Mouse (Mus musculus) CD4-positive, CD25-positive, alpha-beta regulatory T cell, adult 9 weeks (primary cell): ENCODE results near the gene Prdx5. TPM values are rescaled to one million over a fixed set of nuclear protein-coding genes. Genes with fewer than 3 reads are reported as not detected.

Source experiments
- polyA plus RNA-seq: library from polyadenylated mRNA; unstranded; fragments of 100-300 nt; shearing (Covaris generic); gene quantifications from one replicate; pipeline ENCODE4 v1.2.1, GENCODE M21; 2017

Gene Prdx5
- 267 TPM for polyA plus RNA-seq

DNA sequence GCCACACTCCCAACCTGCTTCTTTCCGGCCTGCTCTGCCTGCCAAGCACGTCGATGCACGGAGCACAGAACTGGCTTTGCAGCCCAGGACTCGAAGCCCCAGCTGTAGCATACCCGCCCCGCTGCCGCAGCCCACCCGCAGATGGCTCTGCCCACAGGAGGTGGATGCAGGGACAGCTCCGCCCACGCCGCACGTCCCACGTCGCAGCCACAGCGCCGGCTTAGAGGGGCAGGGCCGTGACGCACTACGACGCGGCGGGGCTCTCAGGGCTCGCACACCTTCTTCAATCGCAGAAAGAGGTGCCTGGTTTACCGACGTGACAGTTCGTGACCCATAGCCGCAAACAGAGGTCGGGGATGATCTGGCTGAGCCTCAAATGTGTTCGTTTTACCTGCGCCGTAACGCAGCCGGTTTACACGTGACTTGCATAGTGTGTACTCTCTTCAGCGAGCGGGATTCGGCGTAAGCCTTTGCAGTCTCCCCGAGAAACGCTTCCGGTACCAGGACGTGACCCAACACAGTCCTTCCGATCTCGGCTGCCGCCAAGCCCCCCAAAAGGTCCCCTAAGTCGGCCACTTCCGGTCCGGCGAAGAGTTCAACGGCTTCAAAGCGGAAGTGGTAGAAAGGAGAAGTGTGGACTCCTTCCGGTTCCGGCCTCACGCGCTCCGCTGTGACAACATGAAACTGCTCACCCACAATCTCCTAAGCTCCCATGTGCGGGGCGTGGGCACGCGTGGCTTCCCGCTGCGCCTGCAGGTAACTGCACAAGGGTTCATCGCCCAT, at the start of gene Prdx5, which contains the start of gene Trmt112:
Gene Prdx5, minus strand, starts transcription at position 600 of the 783 bp plus-strand sequence.
Gene Trmt112, plus strand, starts transcription at position 192 of the 783 bp plus-strand sequence.

DNA sequence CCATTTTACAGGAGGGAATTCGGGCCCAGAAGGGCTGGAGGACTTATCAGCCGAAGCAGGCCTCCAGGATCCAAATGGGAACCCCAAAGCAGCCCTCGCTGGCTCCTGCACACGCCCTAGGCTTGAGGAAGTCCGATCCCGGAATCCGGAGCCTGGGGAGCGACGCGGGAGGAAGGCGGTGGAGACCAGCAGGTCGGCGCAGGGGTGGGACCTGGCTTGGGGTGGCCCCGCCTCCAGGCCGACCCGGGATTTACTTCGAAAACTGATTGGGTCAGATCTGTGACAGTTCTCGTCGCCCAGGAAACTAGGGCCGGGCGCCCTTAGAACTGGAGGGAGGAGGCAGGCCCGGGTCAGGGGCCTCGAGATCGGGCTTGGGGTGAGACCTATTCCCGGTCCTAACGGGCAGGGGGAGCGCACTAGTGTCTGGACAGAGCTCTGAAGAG, 32.4 kb upstream of the Prdx5 start, which contains the start of gene Gpr137:
Gene Gpr137, minus strand, starts transcription at position 232 of the 443 bp plus-strand sequence.

DNA sequence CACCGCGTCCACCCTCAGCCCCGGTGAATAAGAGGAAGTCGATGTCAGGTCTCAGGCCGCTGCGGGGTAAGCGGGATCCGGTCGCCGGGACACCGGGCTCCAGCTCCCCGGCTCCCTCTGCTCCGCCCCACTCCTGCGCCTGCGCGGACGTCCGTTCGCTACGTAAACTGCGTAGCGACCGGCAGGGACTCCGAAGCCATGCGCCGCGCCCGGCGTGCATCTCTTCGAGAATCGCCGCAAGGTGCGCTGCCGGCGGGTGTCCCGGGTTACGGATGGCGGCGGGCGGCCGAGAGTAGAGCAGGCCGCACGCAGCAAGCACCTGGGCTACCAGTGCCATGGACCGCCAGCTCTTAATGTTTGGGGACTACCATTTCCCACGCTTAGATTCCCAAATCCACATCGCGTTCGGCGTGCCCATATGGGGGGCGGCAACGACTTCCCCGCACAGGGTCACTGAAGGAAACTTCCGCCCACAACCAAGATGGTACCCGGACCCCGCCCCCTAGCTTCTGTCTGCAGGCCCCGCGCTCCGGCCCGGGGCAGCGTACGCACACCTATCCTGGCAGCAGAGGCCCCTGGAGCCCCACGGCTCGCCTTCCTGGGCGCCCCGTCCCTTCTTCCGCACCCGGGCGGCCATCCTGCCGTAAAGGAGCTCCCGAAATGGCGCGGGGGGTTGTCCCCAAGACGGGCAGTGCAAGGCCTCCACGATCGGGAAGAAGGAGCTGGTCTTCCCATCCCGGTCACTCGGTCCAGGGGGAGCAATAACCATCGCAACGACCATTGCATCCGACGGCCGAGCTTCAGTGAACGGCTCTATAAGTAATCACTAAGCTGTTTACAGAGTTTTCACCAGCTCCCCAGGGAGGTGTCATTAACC, 31.7 kb upstream of the Prdx5 start, which contains the start of gene Bad:
Gene Bad, plus strand, starts transcription at position 490 of the 877 bp plus-strand sequence.

DNA sequence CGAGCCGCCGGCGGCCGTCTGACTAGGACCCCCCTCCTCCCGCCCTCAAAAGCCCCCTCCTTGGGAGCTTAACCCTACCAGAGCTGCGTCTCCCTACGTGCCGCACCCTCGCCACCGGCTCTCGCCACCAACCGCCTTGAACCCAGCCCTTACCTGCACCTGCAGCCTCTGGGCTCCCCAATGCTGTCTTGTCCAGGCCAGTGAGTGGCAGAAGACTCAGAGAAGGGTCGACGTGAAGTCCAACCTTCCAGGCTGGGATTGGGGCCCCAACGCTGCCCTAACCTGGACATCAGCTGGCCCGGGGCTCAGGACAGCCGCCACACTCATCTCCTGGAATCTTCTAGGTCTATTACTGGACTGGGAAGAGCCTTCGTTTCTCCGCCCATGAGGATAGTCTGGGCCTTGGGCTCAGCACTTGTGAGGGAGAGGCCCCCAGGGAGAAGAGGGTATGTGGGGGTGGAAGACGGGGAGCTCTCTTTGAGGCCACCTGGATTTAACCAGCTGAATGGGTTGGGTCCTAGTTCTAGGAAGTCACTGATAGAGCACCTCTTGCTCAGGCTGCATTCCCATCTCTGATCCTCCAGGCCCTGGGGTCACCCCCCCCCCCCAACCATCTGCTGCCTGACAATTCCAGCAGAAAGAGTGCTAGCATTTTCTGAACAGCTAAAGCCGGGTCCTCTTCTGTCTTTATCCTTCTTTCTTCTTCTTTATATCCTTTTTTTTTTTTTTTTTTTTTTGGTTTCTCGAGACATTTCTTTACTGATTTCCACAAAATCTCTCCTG, 24.5 kb upstream of the Prdx5 start, which contains the start of gene Kcnk4:
Gene Kcnk4, minus strand, starts transcription at position 321 of the 783 bp plus-strand sequence.

DNA sequence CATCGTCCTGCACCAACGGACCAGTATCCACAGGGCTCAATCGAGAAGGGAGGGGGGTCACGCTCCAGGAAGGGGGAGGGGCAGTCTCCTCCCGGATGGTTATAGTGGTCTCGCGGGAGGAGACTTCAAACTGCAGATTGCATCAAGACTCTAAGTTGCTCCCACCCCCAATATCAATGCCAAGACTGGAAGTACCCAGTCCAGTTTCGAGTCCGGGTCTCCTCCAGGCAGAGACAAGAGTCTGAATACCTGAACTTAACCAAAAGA, 15.3 kb upstream of the Prdx5 start, which contains the start of gene Catsperz:
Gene Catsperz, minus strand, starts transcription at position 74 of the 267 bp plus-strand sequence.

DNA sequence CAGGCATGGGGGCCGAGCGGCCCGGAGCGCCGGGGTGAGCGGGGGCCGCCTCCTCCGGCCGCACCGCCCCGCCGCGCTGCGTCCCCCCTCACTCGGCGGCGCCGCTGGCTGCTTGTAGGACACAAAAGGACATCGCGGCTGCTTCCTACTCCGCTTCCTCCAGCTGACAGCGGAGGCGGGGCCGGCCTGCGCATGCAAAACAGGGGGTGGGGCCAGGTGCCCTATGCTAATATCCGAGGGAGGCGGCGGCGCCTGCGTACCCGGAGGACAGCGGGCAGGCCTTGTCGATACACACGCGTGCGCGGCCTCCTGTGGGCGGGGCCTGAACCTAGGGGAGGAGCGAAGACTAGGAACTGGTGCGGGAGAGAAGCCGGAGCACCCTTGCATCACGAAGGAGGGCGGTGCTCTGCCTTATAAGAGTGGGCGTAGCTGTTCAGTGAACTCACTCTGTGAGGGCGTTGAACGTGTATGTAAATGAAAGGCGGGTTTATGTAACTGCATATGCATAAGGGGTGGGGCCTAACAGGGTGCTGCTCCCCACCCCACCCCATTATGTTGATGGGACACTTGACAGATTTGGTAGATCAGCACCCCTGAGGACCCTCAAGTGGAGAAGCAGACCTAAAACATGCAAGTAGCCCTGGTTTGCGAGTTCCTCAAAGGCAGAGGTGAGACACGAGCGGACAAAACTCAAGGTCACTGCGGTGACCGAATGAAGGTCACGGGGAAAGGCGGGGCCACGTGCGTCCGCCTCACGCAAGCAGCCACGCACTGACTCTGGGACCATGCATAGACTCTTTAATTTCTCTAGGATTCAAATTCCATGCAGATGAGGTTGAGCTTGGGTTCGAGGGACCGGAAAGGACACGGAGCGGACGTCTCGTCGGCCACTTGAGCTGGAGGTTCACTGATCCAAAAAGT, 12.0 kb upstream of the Prdx5 start, which contains the start of gene Esrra:
Gene Esrra, minus strand, starts transcription at position 167 of the 921 bp plus-strand sequence.

DNA sequence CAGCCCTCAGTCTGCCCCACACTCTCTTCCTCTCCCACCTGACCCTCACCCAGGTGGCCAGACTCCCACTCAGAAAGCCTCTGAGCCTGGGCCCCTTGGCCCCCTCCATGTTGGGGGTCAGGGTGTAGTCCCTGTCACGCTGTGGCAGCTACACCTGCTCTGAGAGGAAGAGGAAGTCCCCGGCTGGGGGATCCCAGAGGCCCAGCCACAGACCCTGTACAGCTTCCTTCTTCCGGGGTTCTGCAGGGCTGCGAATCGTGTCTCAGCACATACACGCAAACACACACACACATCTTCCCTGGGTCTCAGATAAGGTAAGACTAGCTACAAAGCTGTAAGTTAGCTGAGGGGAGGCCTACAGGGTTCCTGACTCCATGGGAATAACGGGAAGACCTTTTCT, 51.9 kb downstream of the Prdx5 start, which contains the start of gene Ccdc88b:
Gene Ccdc88b, minus strand, starts transcription at position 181 of the 400 bp plus-strand sequence.

Other genes starting within 250 kb of the Prdx5 start
- 31.3 TPM for gene Rps6ka4, start 69.5 kb downstream of the Prdx5 start, polyA plus RNA-seq
- gene Ccdc88b, start 51.9 kb downstream of the Prdx5 start, polyA plus RNA-seq, result 48.7 TPM
- gene Trmt112, start 408 bp downstream of the Prdx5 start, polyA plus RNA-seq, result 234 TPM
- 6.6 TPM for gene Esrra, start 11.7 kb upstream of the Prdx5 start, polyA plus RNA-seq
- gene Catsperz, start 15.3 kb upstream of the Prdx5 start, polyA plus RNA-seq, result not detected
- not detected for gene Kcnk4, start 24.4 kb upstream of the Prdx5 start, polyA plus RNA-seq
- gene Bad, start 31.8 kb upstream of the Prdx5 start, polyA plus RNA-seq, result 43.9 TPM
- gene Gpr137, start 32.4 kb upstream of the Prdx5 start, polyA plus RNA-seq, result 17.8 TPM
- 32.3 TPM for gene Ppp1r14b, start 64.9 kb upstream of the Prdx5 start, polyA plus RNA-seq
- gene Plcb3, start 66.4 kb upstream of the Prdx5 start, polyA plus RNA-seq, result 7.2 TPM
- gene Fkbp2, start 70.4 kb upstream of the Prdx5 start, polyA plus RNA-seq, result 53.6 TPM
- gene Vegfb, start 77.5 kb upstream of the Prdx5 start, polyA plus RNA-seq, result 1.2 TPM
- 66.9 TPM for gene Dnajc4, start 82.5 kb upstream of the Prdx5 start, polyA plus RNA-seq
- gene Nudt22, start 86.0 kb upstream of the Prdx5 start, polyA plus RNA-seq, result 38.9 TPM
- 8.5 TPM for gene Trpt1, start 86.0 kb upstream of the Prdx5 start, polyA plus RNA-seq
- 429 TPM for gene Fermt3, start 109.4 kb upstream of the Prdx5 start, polyA plus RNA-seq
- 157 TPM for gene Stip1, start 129.9 kb upstream of the Prdx5 start, polyA plus RNA-seq
- gene Macrod1, start 146.7 kb upstream of the Prdx5 start, polyA plus RNA-seq, result 2.8 TPM
- gene Flrt1, start 195.6 kb upstream of the Prdx5 start, polyA plus RNA-seq, result 0.05 TPM